Comparison of ENCODE assay signal across 8 mouse cellular contexts in genomic region chr5:151367317-151367716, GRCm38 (mm10).
DNase-seq lines count a peak whose midpoint lies in the region; ATAC-seq and TF ChIP-seq lines count a peak whose summit lies in the region.

No protein-coding gene starts in this region.

- intact Hi-C loops in gastrocnemius, adult 2 months (cut with DNase I), result loop anchor here (5.0 to 10.0 kb wide), 7 partner anchors 173 to 845 kb away; partner anchors contain the start of genes Brca2 and Pds5b

- no peaks in the 10 kb centered on the region for H3K27me3 ChIP-seq in E14TG2a.4 (ENCODE audit: insufficient read depth, low read length)
- H3K27me3 ChIP-seq in hindbrain, embryonic 10.5 days (ENCODE audit: insufficient read depth, poor library complexity, severe bottlenecking), result no peaks in the 10 kb centered on the region
- no peaks in the 10 kb centered on the region for H3K27me3 ChIP-seq in liver, embryonic 16.5 days (ENCODE audit: control insufficient read depth, insufficient read depth, low read depth, low read length)
- no peaks in the 10 kb centered on the region for H3K27me3 ChIP-seq in thymus, adult 2 months (ENCODE audit: control insufficient read depth, insufficient read depth, low read length)

- peak overlapping the region; percentile 62 for H3K9ac ChIP-seq in liver, embryonic 16.5 days (ENCODE audit: low read depth, low read length)

- H3K36me3 ChIP-seq in E14TG2a.4 (ENCODE audit: insufficient read depth, low read length), result no peaks in the 10 kb centered on the region
- no peaks in the 10 kb centered on the region for H3K36me3 ChIP-seq in hindbrain, embryonic 10.5 days
- no peaks in the 10 kb centered on the region for H3K36me3 ChIP-seq in liver, embryonic 16.5 days (ENCODE audit: control insufficient read depth, insufficient read depth)
- H3K36me3 ChIP-seq in thymus, adult 2 months (ENCODE audit: control insufficient read depth, insufficient read depth, low read length), result no peaks in the 10 kb centered on the region

- no peaks in the 10 kb centered on the region for H3K9me3 ChIP-seq in E14TG2a.4 (ENCODE audit: low read length)
- H3K9me3 ChIP-seq in hindbrain, embryonic 10.5 days, result no peaks in the 10 kb centered on the region
- no peaks in the 10 kb centered on the region for H3K9me3 ChIP-seq in liver, embryonic 16.5 days (replicated peaks; ENCODE audit: control insufficient read depth, low read length)

- DNase-seq in gastrocnemius, adult 2 months, result no peak
- DNase-seq in gastrocnemius, adult 18-20 months (ENCODE audit: low spot score), result no peak
- no peak for DNase-seq in hindbrain, embryonic 10.5 days (ENCODE audit: low spot score)
- no peak for DNase-seq in thymus, adult 2 months
- no peak for DNase-seq in cerebellum, postnatal 10 days

- no peak for ATAC-seq in liver, embryonic 16.5 days (ENCODE audit: low read depth)
- no peak for ATAC-seq in granulocyte monocyte progenitor cell, adult 5-6 weeks (replicated peaks; ENCODE audit: poor library complexity, severe bottlenecking)

- peak overlapping the region; percentile 96 for H3K27ac ChIP-seq in gastrocnemius, adult 2 months
- peak overlapping the region; percentile 95 for H3K27ac ChIP-seq in hindbrain, embryonic 10.5 days
- peak overlapping the region; percentile 88; the same call in 1 of the 2 replicates for H3K27ac ChIP-seq in liver, embryonic 16.5 days (ENCODE audit: low read length)
- H3K27ac ChIP-seq in thymus, adult 2 months (ENCODE audit: control insufficient read depth, insufficient read depth, low read length), result no peak overlapping the region

- no peak for TF ChIP-seq POLR2A in thymus, adult 2 months (IDR thresholded peaks at IDR 0.05; ENCODE audit: control insufficient read depth, extremely low read depth, insufficient read depth, low read length, poor library complexity)

- peak overlapping the region; percentile 98 for H3K4me2 ChIP-seq in liver, embryonic 16.5 days (ENCODE audit: low read depth, low read length)

- TF ChIP-seq CTCF in gastrocnemius, adult 2 months (IDR thresholded peaks at IDR 0.05), result no peak
- no peak for TF ChIP-seq CTCF in E14TG2a.4 (conservative IDR thresholded peaks at IDR 0.05; ENCODE audit: low read length)
- no peak for TF ChIP-seq CTCF in thymus, adult 2 months (IDR thresholded peaks at IDR 0.05; ENCODE audit: borderline replicate concordance, control insufficient read depth, extremely low read depth, insufficient read depth, low read length, poor library complexity)

- WGBS in hindbrain, embryonic 10.5 days, result 89% methylated on average over 1 of the region's 1 CpGs
- WGBS in liver, embryonic 16.5 days (ENCODE audit: insufficient replicate concordance), result 38% methylated on average over 1 of the region's 1 CpGs
- 72% methylated on average over 1 of the region's 1 CpGs for WGBS in thymus, adult 2 months

- peak overlapping the region; percentile 87 for H3K4me3 ChIP-seq in gastrocnemius, adult 2 months
- peak overlapping the region; percentile 87 for H3K4me3 ChIP-seq in E14TG2a.4 (replicated peaks; ENCODE audit: low read length)
- peak overlapping the region; percentile 59 for H3K4me3 ChIP-seq in hindbrain, embryonic 10.5 days
- peak overlapping the region; percentile 72 for H3K4me3 ChIP-seq in liver, embryonic 16.5 days (ENCODE audit: low read depth, low read length)
- no peak overlapping the region for H3K4me3 ChIP-seq in thymus, adult 2 months (ENCODE audit: control insufficient read depth, insufficient read depth, low read length)

- H3K4me1 ChIP-seq in E14TG2a.4 (replicated peaks; ENCODE audit: low read depth, low read length), result peaks cover 21% of the 10 kb centered on the region
- H3K4me1 ChIP-seq in hindbrain, embryonic 10.5 days (replicated peaks), result peaks cover 16% of the 10 kb centered on the region
- peaks cover 12% of the 10 kb centered on the region for H3K4me1 ChIP-seq in liver, embryonic 16.5 days (ENCODE audit: control insufficient read depth, low read depth, low read length)
- H3K4me1 ChIP-seq in thymus, adult 2 months (replicated peaks; ENCODE audit: control insufficient read depth, insufficient read depth, low read length), result no peaks in the 10 kb centered on the region
